Mouse (Mus musculus) midbrain, embryonic 12.5 days (tissue): ENCODE results near the gene Mapk14. TPM values are rescaled to one million over a fixed set of nuclear protein-coding genes. Genes with fewer than 3 reads are reported as not detected.
"Not testable (repeated sequence)": the region's sequence is repeated elsewhere in the genome, so short reads cannot be mapped to it uniquely, and the experiment has no call there.

Experiments
- ATAC-seq: fragments of 200-750 bp; cut with Nextera tagmentation; 2 replicates; pipeline ENCODE4 v1.8.0; 2017; ENCODE audit warnings: low read depth, moderate TSS enrichment, moderate library complexity; ENCODE audit not compliant: low FRiP score
- H3K27ac ChIP-seq: fragments of 300-500 bp; sonication (generic); replicated peaks from 2 replicates; pipeline ENCODE4 v1.5.1; 2016; ENCODE audit warnings: mild to moderate bottlenecking
- H3K27me3 ChIP-seq: fragments of 300-500 bp; sonication (generic); 2 replicates; pipeline ENCODE4 v1.6.1; 2016; ENCODE audit warnings: mild to moderate bottlenecking
- H3K36me3 ChIP-seq: fragments of 300-500 bp; sonication (generic); 2 replicates; pipeline ENCODE4 v1.6.1; 2016
- H3K4me1 ChIP-seq: fragments of 300-500 bp; sonication (generic); 2 replicates; pipeline ENCODE4 v1.6.1; 2016
- H3K4me2 ChIP-seq: fragments of 300-500 bp; sonication (generic); replicated peaks from 2 replicates; pipeline ENCODE4 v1.6.1; 2016; ENCODE audit warnings: mild to moderate bottlenecking, moderate library complexity
- H3K4me3 ChIP-seq: fragments of 300-500 bp; sonication (generic); 2 replicates; pipeline ENCODE4 v1.5.1; 2016; ENCODE audit warnings: mild to moderate bottlenecking
- H3K9ac ChIP-seq: fragments of 300-500 bp; sonication (generic); replicated peaks from 2 replicates; pipeline ENCODE4 v1.6.1; 2016; ENCODE audit warnings: mild to moderate bottlenecking, moderate library complexity
- H3K9me3 ChIP-seq: fragments of 300-500 bp; sonication (generic); 2 replicates; pipeline ENCODE4 v1.6.1; 2016; ENCODE audit warnings: mild to moderate bottlenecking
- WGBS: fragments of 180-500 bp; shearing (Covaris S2); methylation state at CpG from one replicate; pipeline ENCODE4 v1.1.7; 2016; 5-methylcytosine and 5-hydroxymethylcytosine counted together
- polyA plus RNA-seq: library from polyadenylated mRNA; unstranded; fragments of >200 nt; fragmentation: Nextera tagmentation; extraction: Ambion mirVana; gene quantifications from 2 replicates; pipeline ENCODE4 v1.2.1, GENCODE M21; 2016

The Mapk14 gene
- polyA plus RNA-seq, 1 experiment from 2014 or later, result 36.6 TPM

GRCm38 (mm10) chr17:28715832-28716548 lies 24.9 kb downstream of the Mapk14 start:
- no peaks in the 10 kb centered on the region for H3K27me3 ChIP-seq
- ATAC-seq, result no peak
- WGBS, result 84% methylated on average over 6 of the region's 7 CpGs
- no peak overlapping the region for H3K9ac ChIP-seq
- 0 out of 2 replicates have a peak, but pooled peaks cover 3% of the 10 kb centered on the region for H3K4me1 ChIP-seq
- peaks cover 49% of the 10 kb centered on the region for H3K36me3 ChIP-seq
- H3K9me3 ChIP-seq, result no peaks in the 10 kb centered on the region
- no peak overlapping the region for H3K27ac ChIP-seq
- H3K4me2 ChIP-seq, result no peak overlapping the region
- H3K4me3 ChIP-seq, result no peak overlapping the region

GRCm38 (mm10) chr17:28717535-28717934 lies 26.4 kb downstream of the Mapk14 start:
- H3K36me3 ChIP-seq, result peaks cover 59% of the 10 kb centered on the region
- no peak overlapping the region for H3K4me3 ChIP-seq
- H3K27ac ChIP-seq, result no peak overlapping the region
- no peaks in the 10 kb centered on the region for H3K9me3 ChIP-seq
- no peaks in the 10 kb centered on the region for H3K27me3 ChIP-seq
- ATAC-seq, result no peak
- 0 out of 2 replicates have a peak, but pooled peaks cover 3% of the 10 kb centered on the region for H3K4me1 ChIP-seq
- no peak overlapping the region for H3K9ac ChIP-seq
- 83% methylated on average over 3 of the region's 3 CpGs for WGBS
- H3K4me2 ChIP-seq, result no peak overlapping the region

DNA sequence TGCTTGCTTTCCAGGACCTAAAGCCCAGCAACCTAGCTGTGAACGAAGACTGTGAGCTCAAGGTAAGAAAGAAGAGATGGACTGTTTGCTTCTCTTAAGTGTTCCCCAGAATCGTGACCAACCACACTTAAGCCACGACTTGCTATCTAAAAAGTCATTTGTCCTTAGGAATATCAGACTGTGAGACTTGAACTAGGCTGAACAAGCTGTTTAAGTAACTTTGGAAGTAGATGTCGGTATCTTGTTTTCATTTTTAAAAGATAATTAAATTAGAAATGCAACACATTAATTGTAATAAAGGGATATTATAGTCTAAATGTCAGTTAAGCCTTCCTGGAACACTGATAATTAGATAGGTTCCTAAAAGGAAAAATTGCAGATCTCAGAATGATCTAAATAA lies 34.7 kb downstream of the Mapk14 start, which contains the start of gene AC170998.1:
TSS of gene AC170998.1 (plus strand) at position 301 of the 400 bp plus-strand sequence.
- Histone ChIP-seq H3K4me1 (0 out of 2 replicates have a peak, but pooled peaks cover under 1% of the 10 kb centered on the region), H3K27me3 (no peaks in the 10 kb centered on the region), H3K27ac (no peak within 1 kb of the TSS), H3K9me3 (no peaks in the 10 kb centered on the region), H3K36me3 (peaks cover 76% of the 10 kb centered on the region), H3K4me3 (no peak within 1 kb of the TSS), H3K4me2 (no peak within 1 kb of the TSS), H3K9ac (no peak within 1 kb of the TSS)
- ATAC-seq, result no peak
- WGBS, result 96% methylated on average over 4 of the region's 4 CpGs

- H3K4me3 ChIP-seq, H3K4me1 ChIP-seq, H3K27me3 ChIP-seq, H3K9me3 ChIP-seq, H3K27ac ChIP-seq, H3K9ac ChIP-seq, ATAC-seq, H3K4me2 ChIP-seq: not testable (repeated sequence)
- WGBS, result 96% methylated on average over 11 of the region's 11 CpGs
- peaks cover 77% of the 10 kb centered on the region for H3K36me3 ChIP-seq
Measured at GRCm38 (mm10) chr17:28727511-28727910, 36.4 kb downstream of the Mapk14 start.

DNA sequence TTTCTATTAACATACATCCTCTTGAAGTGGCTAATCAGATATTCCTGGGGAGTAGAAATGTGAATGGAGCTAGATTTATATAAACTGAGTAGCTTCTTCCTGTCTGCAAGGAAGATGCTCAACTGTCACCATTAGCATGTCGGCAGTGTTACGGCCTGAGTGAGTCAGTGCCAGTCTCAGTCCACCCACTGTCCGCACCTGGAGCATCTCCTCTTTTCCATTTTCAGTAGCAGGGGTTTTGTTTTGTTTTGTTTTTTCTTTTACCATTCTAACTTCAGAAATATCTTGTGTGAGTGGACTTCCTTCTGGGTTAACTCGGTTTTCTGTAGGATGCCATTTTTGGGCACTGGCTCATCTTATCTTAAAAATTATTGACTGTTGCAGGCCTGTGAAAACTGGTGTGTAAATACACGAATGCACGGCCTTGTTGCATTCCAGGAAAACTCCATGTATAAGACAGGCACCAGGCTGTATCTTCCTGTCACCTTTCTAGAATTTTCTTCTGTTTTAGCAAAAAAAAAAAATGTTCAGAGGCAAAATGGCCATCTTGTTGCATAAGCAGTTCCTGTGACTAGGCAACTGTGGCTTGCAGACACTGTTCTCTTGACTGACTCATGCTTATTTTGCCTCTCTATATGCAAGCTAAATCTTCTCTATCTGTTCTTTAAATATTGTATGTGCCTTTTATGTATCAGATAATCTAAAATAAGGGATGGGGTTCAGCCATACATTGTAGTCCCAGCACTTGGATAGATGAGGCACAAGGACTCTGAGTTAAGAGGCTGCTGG lies 44.4 kb downstream of the Mapk14 start:
- H3K36me3 ChIP-seq, result peaks cover 38% of the 10 kb centered on the region
- 96% methylated on average over 6 of the region's 6 CpGs for WGBS
- H3K4me1 ChIP-seq, result no peaks in the 10 kb centered on the region
- H3K4me3 ChIP-seq, result no peak overlapping the region
- H3K4me2 ChIP-seq, result no peak overlapping the region
- H3K9me3 ChIP-seq, result no peaks in the 10 kb centered on the region
- ATAC-seq, result no peak
- H3K27me3 ChIP-seq, result no peaks in the 10 kb centered on the region
- H3K27ac ChIP-seq, result no peak overlapping the region
- H3K9ac ChIP-seq, result no peak overlapping the region

DNA sequence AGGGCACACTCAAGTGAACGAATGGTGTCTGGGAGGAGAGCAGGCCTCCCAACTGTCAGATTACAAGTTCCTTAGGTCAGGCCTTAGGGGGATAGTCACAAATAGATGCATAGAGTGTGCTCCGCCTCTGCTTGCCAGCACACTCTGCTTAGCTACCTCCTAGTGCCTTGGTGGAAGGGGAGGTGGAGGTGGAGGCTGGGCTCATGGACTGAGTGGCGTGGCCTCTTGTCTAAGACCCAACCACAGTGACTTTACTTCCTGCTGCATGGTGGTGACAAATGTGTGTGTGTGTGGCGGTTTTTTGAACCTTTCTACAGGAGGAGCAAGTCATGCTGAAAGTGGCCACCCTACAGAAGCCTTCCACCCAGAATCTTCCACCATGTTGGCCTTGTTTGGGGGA lies 45.4 kb downstream of the Mapk14 start:
- H3K27ac ChIP-seq, result no peak overlapping the region
- ATAC-seq, result no peak

DNA sequence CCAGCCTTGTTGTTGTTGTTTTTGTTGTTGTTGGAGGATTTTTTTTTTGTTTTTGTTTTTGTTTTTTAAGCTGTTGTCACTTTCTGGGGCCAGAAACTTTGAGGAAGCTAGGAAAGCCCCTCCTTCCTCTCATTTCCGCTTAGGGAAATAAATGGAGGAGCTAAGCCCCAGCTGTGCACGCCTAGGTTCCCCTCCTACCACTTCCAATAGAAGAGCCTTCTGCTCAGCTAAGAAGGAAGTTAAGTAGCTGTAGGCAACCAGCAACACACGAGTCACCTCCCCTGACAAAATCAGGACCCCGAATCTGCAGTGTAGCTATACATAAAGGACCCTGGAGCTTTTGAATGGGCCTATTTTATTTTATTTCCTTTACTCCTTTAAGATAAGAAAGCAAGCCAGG lies 46.8 kb downstream of the Mapk14 start:
- Histone ChIP-seq H3K9ac (no peak overlapping the region), H3K9me3 (no peaks in the 10 kb centered on the region), H3K36me3 (peaks cover 43% of the 10 kb centered on the region), H3K4me3 (no peak overlapping the region), H3K27me3 (no peaks in the 10 kb centered on the region), H3K4me2 (no peak overlapping the region), H3K4me1 (no peaks in the 10 kb centered on the region), H3K27ac (no peak overlapping the region)
- no peak for ATAC-seq
- 83% methylated on average over 4 of the region's 4 CpGs for WGBS

More for the DNA sequence above, 45.4 kb downstream of the Mapk14 start:
- Histone ChIP-seq H3K4me1 (no peaks in the 10 kb centered on the region), H3K36me3 (peaks cover 38% of the 10 kb centered on the region), H3K4me2 (no peak overlapping the region), H3K4me3 (no peak overlapping the region), H3K27me3 (no peaks in the 10 kb centered on the region), H3K9me3 (no peaks in the 10 kb centered on the region), H3K9ac (no peak overlapping the region)
- 85% methylated on average over 4 of the region's 4 CpGs for WGBS

DNA sequence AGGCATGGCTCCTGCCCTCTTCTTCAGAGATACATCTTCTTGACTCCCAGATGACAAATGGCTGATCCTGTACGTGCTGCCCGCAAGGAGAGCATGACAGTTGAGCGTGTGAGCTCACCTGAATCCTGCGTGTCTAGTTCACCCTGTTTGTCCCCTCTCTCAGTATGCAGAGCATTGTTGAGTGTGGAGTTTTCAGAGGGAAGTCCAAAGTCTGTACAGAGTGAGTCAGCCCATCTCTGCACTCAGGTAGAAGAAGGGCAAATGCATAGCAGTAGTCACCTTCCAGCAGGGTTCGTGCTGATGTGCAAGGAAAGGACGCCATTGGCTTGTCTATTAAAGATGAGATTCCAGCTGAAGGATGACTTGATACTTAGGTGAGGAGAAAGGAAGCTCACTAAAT lies 48.1 kb downstream of the Mapk14 start:
- Histone ChIP-seq H3K4me2 (no peak overlapping the region), H3K27me3 (no peaks in the 10 kb centered on the region), H3K4me3 (no peak overlapping the region), H3K36me3 (peaks cover 52% of the 10 kb centered on the region), H3K4me1 (no peaks in the 10 kb centered on the region), H3K9ac (no peak overlapping the region), H3K27ac (no peak overlapping the region), H3K9me3 (no peaks in the 10 kb centered on the region)
- WGBS, result 97% methylated on average over 6 of the region's 6 CpGs
- ATAC-seq, result no peak

DNA sequence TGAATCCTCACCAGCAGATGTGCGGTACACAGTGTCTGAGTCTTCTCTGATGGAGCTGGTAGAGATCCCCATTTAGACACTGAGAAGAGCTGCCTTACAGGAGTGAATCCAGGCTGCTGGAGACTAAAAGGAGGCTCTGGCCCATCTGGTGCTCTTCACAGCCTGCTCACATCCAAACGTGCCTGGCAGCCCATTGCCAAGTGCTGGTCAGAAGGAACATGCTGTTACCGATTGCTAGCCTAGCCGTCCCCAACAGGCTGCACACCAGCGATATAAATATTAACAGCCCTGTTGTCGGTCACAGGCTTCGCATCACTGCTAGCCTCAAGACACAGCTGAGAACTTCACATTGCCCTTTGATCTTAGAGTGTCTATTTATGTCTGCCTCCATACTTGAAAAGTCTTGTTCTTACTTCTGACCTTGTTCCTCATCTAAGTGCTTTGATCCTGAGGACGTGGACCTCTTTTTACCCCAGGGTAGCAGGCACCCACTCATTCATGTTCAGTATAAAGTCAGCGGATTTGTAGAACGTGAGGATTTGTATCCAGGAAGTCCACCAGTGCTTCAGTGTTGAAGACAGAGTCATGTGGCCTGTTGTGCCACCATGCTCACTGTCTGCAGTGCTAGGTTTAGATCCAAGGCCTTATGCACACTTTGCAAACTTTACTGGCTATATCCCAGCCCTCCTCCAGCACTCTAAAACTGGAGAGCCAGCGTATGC lies 52.2 kb downstream of the Mapk14 start:
- H3K9me3 ChIP-seq, result no peaks in the 10 kb centered on the region
- H3K36me3 ChIP-seq, result peaks cover 83% of the 10 kb centered on the region
- 94% methylated on average over 11 of the region's 11 CpGs for WGBS
- H3K4me1 ChIP-seq, result no peaks in the 10 kb centered on the region
- H3K4me2 ChIP-seq, result no peak overlapping the region
- H3K9ac ChIP-seq, result no peak overlapping the region
- H3K27ac ChIP-seq, result no peak overlapping the region
- no peak for ATAC-seq
- no peaks in the 10 kb centered on the region for H3K27me3 ChIP-seq
- no peak overlapping the region for H3K4me3 ChIP-seq

GRCm38 (mm10) chr17:28743916-28744315 lies 52.8 kb downstream of the Mapk14 start:
- no peak overlapping the region for H3K4me2 ChIP-seq
- no peak for ATAC-seq
- H3K9ac ChIP-seq, result no peak overlapping the region
- H3K36me3 ChIP-seq, result peaks cover 89% of the 10 kb centered on the region
- WGBS, result 94% methylated on average over 9 of the region's 9 CpGs
- no peaks in the 10 kb centered on the region for H3K4me1 ChIP-seq
- no peaks in the 10 kb centered on the region for H3K27me3 ChIP-seq
- H3K27ac ChIP-seq, result no peak overlapping the region
- no peaks in the 10 kb centered on the region for H3K9me3 ChIP-seq
- no peak overlapping the region for H3K4me3 ChIP-seq

- Histone ChIP-seq H3K4me2 (no peak overlapping the region), H3K4me3 (no peak overlapping the region), H3K27me3 (no peaks in the 10 kb centered on the region), H3K9me3 (no peaks in the 10 kb centered on the region), H3K36me3 (peaks cover 79% of the 10 kb centered on the region), H3K4me1 (no peaks in the 10 kb centered on the region), H3K9ac (no peak overlapping the region), H3K27ac (no peak overlapping the region)
- no peak for ATAC-seq
- 95% methylated on average over 6 of the region's 6 CpGs for WGBS
Measured at GRCm38 (mm10) chr17:28745773-28746172, 54.6 kb downstream of the Mapk14 start.

DNA sequence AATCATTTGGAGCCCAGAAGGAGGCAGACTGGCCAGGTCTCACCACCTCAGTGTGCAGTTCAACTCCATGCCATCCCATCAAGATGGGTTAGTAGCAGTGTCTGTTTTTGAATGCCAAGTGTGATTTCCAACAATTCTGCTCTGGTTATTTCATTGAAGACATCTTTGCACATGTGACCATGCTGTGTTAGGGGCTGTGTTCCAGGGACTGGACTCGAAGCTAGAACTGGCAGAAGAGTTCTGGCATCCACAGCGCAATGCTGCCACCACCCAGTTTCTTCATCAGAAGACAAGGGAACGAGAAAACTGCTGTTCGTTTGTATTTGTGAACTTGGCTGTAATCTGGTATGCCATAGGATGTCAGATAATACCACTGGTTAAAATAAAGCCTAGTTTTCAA lies 56.9 kb downstream of the Mapk14 start:
- WGBS, result 92% methylated on average over 4 of the region's 4 CpGs
- H3K27me3 ChIP-seq, result no peaks in the 10 kb centered on the region
- H3K4me3 ChIP-seq, result no peak overlapping the region
- no peaks in the 10 kb centered on the region for H3K9me3 ChIP-seq
- no peak overlapping the region for H3K9ac ChIP-seq
- no peak for ATAC-seq
- no peak overlapping the region for H3K27ac ChIP-seq
- H3K36me3 ChIP-seq, result peaks cover 58% of the 10 kb centered on the region
- no peaks in the 10 kb centered on the region for H3K4me1 ChIP-seq
- no peak overlapping the region for H3K4me2 ChIP-seq
